Mouse (Mus musculus) liver, postnatal 0 days (tissue): Measurements from ENCODE around the gene Cars2.

Experiments
- CTCF ChIP-seq: sonication (generic); IDR thresholded peaks from 2 replicates; pipeline ENCODE4 v1.5.1; 2016; ENCODE audit warnings: antibody characterized with exemption, low read depth
- EP300 ChIP-seq: IDR thresholded peaks from 2 replicates; pipeline ENCODE4 v1.6.1; 2016; ENCODE audit warnings: antibody characterized with exemption, low read depth, mild to moderate bottlenecking

- TF ChIP-seq CTCF (no peak), EP300 (no peak)
Measured at GRCm38 (mm10) chr8:11539049-11539448, 11.5 kb downstream of the Cars2 start.
